ENCODE assay signal across 8 mouse cellular contexts in the genomic region with DNA sequence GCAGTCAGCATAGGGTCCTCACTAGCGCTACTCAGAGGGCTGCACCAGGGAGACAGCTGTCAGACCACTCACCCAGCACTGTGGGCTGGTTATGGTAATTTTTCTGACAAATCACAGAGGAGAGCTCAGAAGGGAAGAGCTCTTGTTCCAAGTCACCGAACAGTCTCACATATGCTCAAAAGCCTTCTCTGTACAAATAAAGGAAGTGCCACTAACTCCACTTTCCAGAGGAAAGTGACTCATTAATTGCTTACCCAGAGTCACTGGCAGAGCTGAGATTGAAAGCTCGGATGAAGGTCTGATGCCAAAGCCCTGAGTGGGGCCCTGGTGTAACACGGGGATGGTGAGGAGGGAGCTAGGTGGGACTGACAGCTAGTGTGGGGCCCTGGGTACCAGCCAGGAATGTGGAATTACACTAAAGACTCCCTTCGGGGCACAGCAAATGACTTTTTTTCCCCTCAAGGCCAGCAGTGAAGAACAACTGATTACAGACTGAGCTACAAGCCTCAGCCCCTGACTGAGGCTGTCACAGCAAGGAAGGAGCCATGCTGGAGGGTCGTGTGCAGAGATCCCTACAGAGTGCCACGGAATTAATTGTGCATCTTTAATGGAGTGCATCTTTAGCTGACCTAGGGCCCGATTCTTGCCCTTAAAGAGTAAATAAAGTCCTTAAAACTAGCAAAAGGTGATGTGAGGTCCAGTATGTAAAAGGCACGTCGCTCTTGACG.
DNase-seq lines count a peak whose midpoint lies in the region; ATAC-seq lines count a peak whose summit lies in the region.
"Had no signal": no experiment of that assay in that cellular context is flagged by ENCODE, and none has a peak within 500 bp of the region (broad histone marks: within the 10 kb centered on the region; RNA-seq: fewer than 3 reads in every experiment).

No protein-coding gene starts in this region.

- H3K9ac ChIP-seq in embryonic facial prominence, embryonic 13.5 days: no peak overlapping the region
- H3K9ac ChIP-seq in hindbrain, embryonic 13.5 days: no peak overlapping the region
- H3K9ac ChIP-seq: embryonic facial prominence, embryonic 12.5 days had no signal

- 0 out of 2 replicates have a peak, but pooled peaks cover 3% of the 10 kb centered on the region for H3K9me3 ChIP-seq in embryonic facial prominence, embryonic 13.5 days
- H3K9me3 ChIP-seq in hindbrain, embryonic 13.5 days: no peaks in the 10 kb centered on the region
- H3K9me3 ChIP-seq: embryonic facial prominence, embryonic 12.5 days had no signal

- peak overlapping the region; percentile 39; the same call in 1 of the 2 replicates for H3K27ac ChIP-seq in embryonic facial prominence, embryonic 13.5 days
- peak overlapping the region; percentile 77 for H3K27ac ChIP-seq in hindbrain, embryonic 13.5 days
- H3K27ac ChIP-seq: embryonic facial prominence, embryonic 12.5 days had no signal

- H3K4me1 ChIP-seq in embryonic facial prominence, embryonic 13.5 days: peaks cover 20% of the 10 kb centered on the region
- peaks cover 27% of the 10 kb centered on the region for H3K4me1 ChIP-seq in hindbrain, embryonic 13.5 days (replicated peaks)

- peak; percentile 9 for DNase-seq in thymus, postnatal 0 days (ENCODE audit: low spot score)
- no peak for DNase-seq in thymus, postnatal 25 days
- no peak for DNase-seq in c-Kit-positive CD71-positive TER-119-positive erythroid progenitor cells, embryonic 14.5 days (ENCODE audit: low spot score)
- DNase-seq in cerebellum, postnatal 4 days (ENCODE audit: low spot score in 2 of 2): no peak

- H3K27me3 ChIP-seq in embryonic facial prominence, embryonic 13.5 days: no peaks in the 10 kb centered on the region
- H3K27me3 ChIP-seq in hindbrain, embryonic 13.5 days: no peaks in the 10 kb centered on the region
- H3K27me3 ChIP-seq: embryonic facial prominence, embryonic 12.5 days had no signal

- H3K36me3 ChIP-seq in embryonic facial prominence, embryonic 13.5 days: no peaks in the 10 kb centered on the region
- H3K36me3 ChIP-seq in hindbrain, embryonic 13.5 days: no peaks in the 10 kb centered on the region
- H3K36me3 ChIP-seq: embryonic facial prominence, embryonic 12.5 days had no signal

- no peak overlapping the region for H3K4me2 ChIP-seq in embryonic facial prominence, embryonic 13.5 days
- H3K4me2 ChIP-seq in hindbrain, embryonic 13.5 days: no peak overlapping the region
- H3K4me2 ChIP-seq: embryonic facial prominence, embryonic 12.5 days had no signal

- no peak overlapping the region for H3K4me3 ChIP-seq in embryonic facial prominence, embryonic 13.5 days
- H3K4me3 ChIP-seq in hindbrain, embryonic 13.5 days: no peak overlapping the region
- H3K4me3 ChIP-seq: embryonic facial prominence, embryonic 12.5 days had no signal

- 22% methylated on average over 11 of the region's 11 CpGs for WGBS in embryonic facial prominence, embryonic 13.5 days
- 28% methylated on average over 11 of the region's 11 CpGs for WGBS in hindbrain, embryonic 13.5 days

- ATAC-seq in embryonic facial prominence, embryonic 13.5 days (ENCODE audit: insufficient number of reproducible peaks, insufficient read depth, low FRiP score, low TSS enrichment, low read depth): peak; percentile 62; the same call in 1 of the 2 replicates
- ATAC-seq in hindbrain, embryonic 13.5 days (ENCODE audit: low FRiP score): peak; percentile 73
- peak; percentile 77 for ATAC-seq in megakaryocyte progenitor cell, adult 5-6 weeks (replicated peaks; ENCODE audit: poor library complexity)
